Mouse (Mus musculus): ENCODE data around the gene Krt14.
A peak's percentile ranks its signal among the peaks of the same experiment; 100 is the strongest.

Krt14 gene

DNA sequence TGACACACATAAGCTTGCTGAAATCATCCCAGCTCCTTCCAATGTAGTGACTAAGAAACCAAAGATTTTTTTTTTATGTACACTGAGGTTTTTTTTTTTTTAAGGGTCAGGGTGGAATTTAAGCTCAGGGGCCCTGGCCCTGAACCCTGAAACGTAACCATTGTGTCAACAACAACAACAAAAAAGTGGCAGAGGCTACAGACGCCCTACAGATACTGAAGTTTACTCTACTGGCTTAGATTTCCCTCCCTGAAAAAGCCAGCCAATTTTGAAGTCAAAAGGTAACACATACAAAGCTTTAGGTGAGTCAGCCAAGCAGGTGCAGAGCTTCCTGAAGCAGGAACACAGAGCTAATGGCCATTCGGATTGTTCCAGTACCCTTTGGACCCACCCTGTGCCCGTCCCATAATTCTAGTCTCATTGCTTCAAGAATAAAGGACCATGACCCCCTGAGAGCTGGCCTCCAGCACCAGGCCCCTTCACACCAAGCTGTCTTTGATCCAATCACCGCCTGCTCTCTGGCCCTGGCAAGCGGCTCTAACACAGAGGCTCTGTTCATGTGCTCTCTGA, 49.4 kb downstream of the Krt14 start:
- DNase-seq, result no peak

DNA sequence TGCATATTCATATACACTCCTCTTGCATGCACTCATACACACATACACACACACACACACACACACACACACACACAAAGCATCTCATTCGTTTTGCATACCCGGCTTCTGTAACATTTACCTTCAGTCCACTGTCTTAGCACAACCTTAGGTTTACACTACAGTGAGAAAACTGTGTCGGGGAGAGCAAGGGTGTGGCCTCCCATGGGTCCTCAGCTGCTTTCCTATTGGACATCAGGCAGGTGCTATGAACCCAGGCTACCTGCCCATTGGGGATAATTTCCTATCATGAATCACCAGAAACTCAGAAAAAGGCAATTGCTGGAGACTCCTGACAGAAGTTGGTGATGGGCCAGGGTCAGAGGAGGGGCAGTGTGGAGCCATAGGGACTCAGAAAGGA, 50.0 kb downstream of the Krt14 start:
- DNase-seq, result no peak

DNA sequence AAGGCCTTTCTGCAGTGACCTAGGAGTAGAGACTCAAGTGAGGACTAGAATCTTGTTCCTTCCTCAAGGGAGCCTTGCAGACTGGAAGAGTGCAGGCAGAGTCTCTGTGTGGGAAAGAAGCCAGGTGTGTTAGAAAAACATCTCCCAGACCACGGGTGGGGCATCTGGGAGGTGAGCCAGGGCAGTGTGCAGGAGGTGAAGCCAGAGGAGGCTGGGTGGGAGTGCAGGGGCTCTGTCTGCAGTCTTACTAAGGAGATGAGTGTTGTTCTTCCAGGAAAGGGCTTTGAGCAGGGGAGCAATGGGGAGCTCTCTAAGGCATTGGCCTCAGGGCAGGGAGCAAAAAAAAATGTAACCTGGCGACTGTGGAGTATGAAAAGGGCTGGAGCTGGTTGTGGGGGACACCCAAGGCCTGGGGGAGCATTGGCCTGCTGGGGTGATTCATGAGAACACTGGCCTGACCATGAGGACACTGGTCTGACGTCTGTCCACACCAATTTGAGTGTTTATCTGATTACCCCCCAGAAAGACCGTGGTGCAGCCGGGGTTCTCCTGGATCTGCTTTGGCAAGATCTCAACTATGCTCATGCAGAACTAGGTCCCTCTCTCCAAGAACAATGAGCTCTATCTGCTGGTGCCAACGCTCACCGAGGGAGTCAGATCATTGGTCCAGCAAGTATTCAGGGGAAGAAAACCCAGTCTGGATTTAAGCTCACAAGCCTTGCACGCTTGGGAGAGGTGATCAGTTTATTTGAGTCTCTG, 51.7 kb downstream of the Krt14 start:
- DNase-seq, result peak in 1 of 2 experiments; percentile 47
